Mouse (Mus musculus) lung, adult 2 months (tissue): Measurements from ENCODE around the gene Lhx5.

Experiments
- CTCF ChIP-seq: fragments of 200-500 bp; IDR thresholded peaks from 2 replicates; pipeline ENCODE4 v1.5.1; 2011; ENCODE audit warnings: mild to moderate bottlenecking, low read length, control low read depth; ENCODE audit not compliant: insufficient read depth
- POLR2A ChIP-seq: fragments of 200-500 bp; IDR thresholded peaks from 2 replicates; pipeline ENCODE4 v1.6.1; 2011; ENCODE audit warnings: low read depth, mild to moderate bottlenecking, control low read depth, low read length, borderline replicate concordance; ENCODE audit errors: extremely low read depth

GRCm38 (mm10) chr5:120436885-120437495 is 5.5 kb downstream of the Lhx5 start:
- TF ChIP-seq CTCF (no peak), POLR2A (no peak)
